Mouse (Mus musculus): ENCODE data around the gene Tmem59l. TPM values are rescaled to one million over a fixed set of nuclear protein-coding genes. Genes with fewer than 3 reads are reported as not detected.

Tmem59l gene
- polyA plus RNA-seq, 1 experiment from 2014 or later: 6.6 TPM

GRCm38 (mm10) chr8:70447639-70448420, 39.3 kb downstream of the Tmem59l start:
- peaks cover 27% of the 10 kb centered on the region for H3K36me3 ChIP-seq
- peaks cover 20% of the 10 kb centered on the region for H3K4me1 ChIP-seq
- no peak for ATAC-seq (ENCODE audit: borderline replicate concordance, extremely low read depth, low FRiP score, low TSS enrichment)
- no peaks in the 10 kb centered on the region for H3K9me3 ChIP-seq
- H3K4me3 ChIP-seq: no peak overlapping the region
- H3K4me2 ChIP-seq: no peak overlapping the region
- H3K27ac ChIP-seq: peak overlapping the region; percentile 47; the same call in 1 of the 2 replicates
- no peaks in the 10 kb centered on the region for H3K27me3 ChIP-seq
- no peak overlapping the region for H3K9ac ChIP-seq
- 57% methylated on average over 17 of the region's 19 CpGs for WGBS

DNA sequence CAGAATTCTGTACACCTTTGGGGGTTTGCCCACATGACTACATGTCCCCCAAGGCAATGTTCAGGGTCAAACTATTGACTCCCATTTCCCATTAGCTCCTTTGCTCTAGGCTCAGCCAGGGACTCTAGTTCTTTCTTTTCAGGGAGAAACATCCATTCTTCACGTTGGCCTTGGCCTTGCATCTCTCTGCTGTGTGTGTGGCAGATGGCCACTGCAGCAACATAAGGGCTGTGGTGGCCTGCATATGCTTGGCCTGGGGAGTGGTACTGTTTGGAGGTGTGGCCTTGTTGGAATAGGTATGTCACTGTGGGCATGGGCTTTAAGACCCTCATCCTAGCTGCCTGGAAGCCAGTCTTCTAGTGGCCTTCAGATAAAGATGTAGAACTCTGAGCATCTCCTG, 41.2 kb downstream of the Tmem59l start:
- 54% methylated on average over 1 of the region's 1 CpGs for WGBS
- Histone ChIP-seq H3K9ac (no peak overlapping the region), H3K4me2 (no peak overlapping the region), H3K9me3 (no peaks in the 10 kb centered on the region), H3K27me3 (no peaks in the 10 kb centered on the region), H3K36me3 (peaks cover 11% of the 10 kb centered on the region), H3K4me3 (no peak overlapping the region), H3K27ac (no peak overlapping the region), H3K4me1 (peaks cover 20% of the 10 kb centered on the region)
- no peak for ATAC-seq (ENCODE audit: borderline replicate concordance, extremely low read depth, low FRiP score, low TSS enrichment)

DNA sequence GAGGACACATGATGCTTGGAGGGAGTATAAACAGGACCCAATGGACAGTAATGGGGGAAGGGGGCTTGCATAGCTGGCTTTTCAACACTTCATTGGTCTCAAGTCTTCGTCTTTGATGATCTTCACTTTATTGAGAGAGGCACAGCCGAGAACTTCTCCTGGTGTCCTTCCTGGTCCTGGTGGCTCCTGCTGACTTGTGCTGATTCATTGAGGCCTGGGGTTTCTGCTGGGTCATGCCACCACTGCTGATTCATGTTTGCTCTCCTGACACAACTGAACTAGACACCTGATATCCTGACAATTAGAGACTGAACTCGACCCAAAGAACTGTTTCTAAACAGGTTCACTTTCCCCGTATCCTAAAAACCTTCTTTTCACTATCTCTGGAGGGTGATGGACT, 43.8 kb downstream of the Tmem59l start:
- Histone ChIP-seq H3K27me3 (no peaks in the 10 kb centered on the region), H3K9ac (no peak overlapping the region), H3K4me1 (peaks cover 23% of the 10 kb centered on the region), H3K27ac (no peak overlapping the region), H3K4me3 (no peak overlapping the region), H3K36me3 (no peaks in the 10 kb centered on the region), H3K9me3 (no peaks in the 10 kb centered on the region), H3K4me2 (no peak overlapping the region)
- 72% methylated on average over 4 of the region's 4 CpGs for WGBS
- ATAC-seq (ENCODE audit: borderline replicate concordance, extremely low read depth, low FRiP score, low TSS enrichment): no peak

DNA sequence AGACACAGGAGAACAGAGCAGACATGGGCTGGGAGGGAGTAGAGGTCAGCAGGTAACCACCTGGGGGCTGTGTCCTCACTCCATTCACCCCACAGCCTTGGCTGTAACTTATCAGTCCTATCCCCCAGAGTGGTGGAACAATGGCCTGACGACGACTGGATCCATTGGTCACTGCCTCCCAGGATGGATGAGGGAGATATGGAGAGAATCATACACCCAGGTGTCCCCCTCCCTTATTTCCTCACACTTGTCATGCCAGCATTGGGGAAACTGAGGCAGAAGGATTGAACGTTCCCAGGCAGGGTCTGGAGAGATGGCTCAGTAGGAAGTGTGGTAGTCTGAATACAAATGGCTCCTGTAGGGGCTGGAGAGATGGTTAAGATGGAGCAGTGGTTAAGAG, 45.6 kb downstream of the Tmem59l start:
- no peaks in the 10 kb centered on the region for H3K36me3 ChIP-seq
- H3K27ac ChIP-seq: no peak overlapping the region
- no peak overlapping the region for H3K4me3 ChIP-seq
- no peaks in the 10 kb centered on the region for H3K27me3 ChIP-seq
- WGBS: 69% methylated on average over 3 of the region's 3 CpGs
- H3K9ac ChIP-seq: no peak overlapping the region
- no peaks in the 10 kb centered on the region for H3K9me3 ChIP-seq
- H3K4me2 ChIP-seq: no peak overlapping the region
- peaks cover 16% of the 10 kb centered on the region for H3K4me1 ChIP-seq
- no peak for ATAC-seq (ENCODE audit: borderline replicate concordance, extremely low read depth, low FRiP score, low TSS enrichment)

- Histone ChIP-seq H3K4me3 (peak overlapping the region; percentile 68), H3K27me3 (no peaks in the 10 kb centered on the region), H3K36me3 (no peaks in the 10 kb centered on the region), H3K4me1 (peaks cover 16% of the 10 kb centered on the region), H3K9ac (no peak overlapping the region), H3K27ac (0 out of 2 replicates have a peak overlapping the region, but pooled peaks have one; percentile 59), H3K9me3 (no peaks in the 10 kb centered on the region), H3K4me2 (peak overlapping the region; percentile 84)
- WGBS: 45% methylated on average over 3 of the region's 3 CpGs
- no peak for ATAC-seq (ENCODE audit: borderline replicate concordance, extremely low read depth, low FRiP score, low TSS enrichment)
These were observed 46.9 kb downstream of the Tmem59l start for GRCm38 (mm10) chr8:70440246-70440645.

- peak overlapping the region; percentile 84 for H3K4me2 ChIP-seq
- H3K4me3 ChIP-seq: peak overlapping the region; percentile 68
- peaks cover 16% of the 10 kb centered on the region for H3K4me1 ChIP-seq
- no peak for ATAC-seq (ENCODE audit: borderline replicate concordance, extremely low read depth, low FRiP score, low TSS enrichment)
- H3K27me3 ChIP-seq: no peaks in the 10 kb centered on the region
- peak overlapping the region; percentile 43 for H3K9ac ChIP-seq
- H3K36me3 ChIP-seq: no peaks in the 10 kb centered on the region
- peak overlapping the region; percentile 59 for H3K27ac ChIP-seq
- no peaks in the 10 kb centered on the region for H3K9me3 ChIP-seq
- WGBS: 2% methylated on average over 7 of the region's 7 CpGs
These were observed 47.3 kb downstream of the Tmem59l start for GRCm38 (mm10) chr8:70439848-70440179.

GRCm38 (mm10) chr8:70439055-70439847, 47.9 kb downstream of the Tmem59l start, which contains the start of gene Crtc1:
TSS of gene Crtc1 (minus strand) at chr8:70439579.
- under 1% methylated on average over 70 of the region's 70 CpGs for WGBS
- Histone ChIP-seq H3K27me3 (no peaks in the 10 kb centered on the region), H3K27ac (peak within 1 kb of the TSS; percentile 67), H3K36me3 (no peaks in the 10 kb centered on the region), H3K9me3 (no peaks in the 10 kb centered on the region), H3K9ac (peak within 1 kb of the TSS; percentile 60), H3K4me1 (peaks cover 16% of the 10 kb centered on the region), H3K4me3 (peak within 1 kb of the TSS; percentile 68), H3K4me2 (peak within 1 kb of the TSS; percentile 94)
- ATAC-seq (ENCODE audit: borderline replicate concordance, extremely low read depth, low FRiP score, low TSS enrichment): peak; percentile 97

- no peaks in the 10 kb centered on the region for H3K36me3 ChIP-seq
- 71% methylated on average over 2 of the region's 2 CpGs for WGBS
- no peak for ATAC-seq (ENCODE audit: borderline replicate concordance, extremely low read depth, low FRiP score, low TSS enrichment)
- H3K9ac ChIP-seq: no peak overlapping the region; the same call in 1 of the 2 replicates
- H3K9me3 ChIP-seq: no peaks in the 10 kb centered on the region
- no peaks in the 10 kb centered on the region for H3K27me3 ChIP-seq
- no peak overlapping the region for H3K27ac ChIP-seq
- peaks cover 16% of the 10 kb centered on the region for H3K4me1 ChIP-seq
- H3K4me3 ChIP-seq: peak overlapping the region; percentile 68
- peak overlapping the region; percentile 94 for H3K4me2 ChIP-seq
These were observed 48.7 kb downstream of the Tmem59l start for GRCm38 (mm10) chr8:70438423-70438822.

- Histone ChIP-seq H3K9me3 (no peaks in the 10 kb centered on the region), H3K4me1 (peaks cover 14% of the 10 kb centered on the region), H3K36me3 (no peaks in the 10 kb centered on the region), H3K27ac (no peak overlapping the region), H3K9ac (no peak overlapping the region), H3K27me3 (no peaks in the 10 kb centered on the region), H3K4me3 (no peak overlapping the region), H3K4me2 (no peak overlapping the region)
- no peak for ATAC-seq (ENCODE audit: borderline replicate concordance, extremely low read depth, low FRiP score, low TSS enrichment)
- WGBS: 89% methylated on average over 5 of the region's 5 CpGs
These were observed 52.0 kb downstream of the Tmem59l start for GRCm38 (mm10) chr8:70435156-70435555.

Other genes with a start within 250 kb of the Tmem59l start
- gene Homer3, start 204.5 kb downstream of the Tmem59l start, polyA plus RNA-seq (2015; fragmentation: Nextera tagmentation; extraction: Ambion mirVana): 70.4 and 73.0 TPM in 2 replicates
- 46.0 and 48.0 TPM in 2 replicates for gene Ddx49, start 184.9 kb downstream of the Tmem59l start, polyA plus RNA-seq (2015; fragmentation: Nextera tagmentation; extraction: Ambion mirVana)
- 332 and 336 TPM in 2 replicates for gene Cope, start 184.8 kb downstream of the Tmem59l start, polyA plus RNA-seq (2015; fragmentation: Nextera tagmentation; extraction: Ambion mirVana)
- 3.1 and 3.3 TPM in 2 replicates for gene Cers1, start 171.6 kb downstream of the Tmem59l start, polyA plus RNA-seq (2015; fragmentation: Nextera tagmentation; extraction: Ambion mirVana)
- gene Gdf1, start 157.5 kb downstream of the Tmem59l start, polyA plus RNA-seq (2015; fragmentation: Nextera tagmentation; extraction: Ambion mirVana): 1.0 TPM in 2 replicates
- 17.3 and 19.6 TPM in 2 replicates for gene Upf1, start 134.1 kb downstream of the Tmem59l start, polyA plus RNA-seq (2015; fragmentation: Nextera tagmentation; extraction: Ambion mirVana)
- 0.46 and 0.70 TPM in 2 replicates for gene Comp, start 113.8 kb downstream of the Tmem59l start, polyA plus RNA-seq (2015; fragmentation: Nextera tagmentation; extraction: Ambion mirVana)
- 14.2 and 17.6 TPM in 2 replicates for gene Crtc1, start 47.8 kb downstream of the Tmem59l start, polyA plus RNA-seq (2015; fragmentation: Nextera tagmentation; extraction: Ambion mirVana)
- gene Klhl26, start 10.4 kb downstream of the Tmem59l start, polyA plus RNA-seq (2015; fragmentation: Nextera tagmentation; extraction: Ambion mirVana): 26.2 and 27.1 TPM in 2 replicates
- gene Crlf1, start 5.8 kb upstream of the Tmem59l start, polyA plus RNA-seq (2015; fragmentation: Nextera tagmentation; extraction: Ambion mirVana): 181 and 186 TPM in 2 replicates
- 120 and 122 TPM in 2 replicates for gene Rex1bd, start 19.4 kb upstream of the Tmem59l start, polyA plus RNA-seq (2015; fragmentation: Nextera tagmentation; extraction: Ambion mirVana)
- gene Uba52, start 23.4 kb upstream of the Tmem59l start, polyA plus RNA-seq (2015; fragmentation: Nextera tagmentation; extraction: Ambion mirVana): 909 and 953 TPM in 2 replicates
- 307 and 313 TPM in 2 replicates for gene Fkbp8, start 40.4 kb upstream of the Tmem59l start, polyA plus RNA-seq (2015; fragmentation: Nextera tagmentation; extraction: Ambion mirVana)
- 50.0 and 54.4 TPM in 2 replicates for gene Kxd1, start 40.6 kb upstream of the Tmem59l start, polyA plus RNA-seq (2015; fragmentation: Nextera tagmentation; extraction: Ambion mirVana)
- 17.2 and 17.5 TPM in 2 replicates for gene Ell, start 52.1 kb upstream of the Tmem59l start, polyA plus RNA-seq (2015; fragmentation: Nextera tagmentation; extraction: Ambion mirVana)
- gene Isyna1, start 107.0 kb upstream of the Tmem59l start, polyA plus RNA-seq (2015; fragmentation: Nextera tagmentation; extraction: Ambion mirVana): 134 TPM in 2 replicates
- 111 and 122 TPM in 2 replicates for gene Ssbp4, start 121.5 kb upstream of the Tmem59l start, polyA plus RNA-seq (2015; fragmentation: Nextera tagmentation; extraction: Ambion mirVana)
- 1.9 and 2.5 TPM in 2 replicates for gene Lrrc25, start 128.8 kb upstream of the Tmem59l start, polyA plus RNA-seq (2015; fragmentation: Nextera tagmentation; extraction: Ambion mirVana)
- gene Gdf15, start 145.1 kb upstream of the Tmem59l start, polyA plus RNA-seq (2015; fragmentation: Nextera tagmentation; extraction: Ambion mirVana): 0.31 and 0.45 TPM in 2 replicates
- gene Pgpep1, start 173.0 kb upstream of the Tmem59l start, polyA plus RNA-seq (2015; fragmentation: Nextera tagmentation; extraction: Ambion mirVana): 38.5 and 47.7 TPM in 2 replicates
- gene Lsm4, start 185.9 kb upstream of the Tmem59l start, polyA plus RNA-seq (2015; fragmentation: Nextera tagmentation; extraction: Ambion mirVana): 268 and 320 TPM in 2 replicates
- 49.7 TPM in 2 replicates for gene Jund, start 211.6 kb upstream of the Tmem59l start, polyA plus RNA-seq (2015; fragmentation: Nextera tagmentation; extraction: Ambion mirVana)
- 0.02 TPM in 1 of 2 replicates, not detected in the other for gene Iqcn, start 216.1 kb upstream of the Tmem59l start, polyA plus RNA-seq (2015; fragmentation: Nextera tagmentation; extraction: Ambion mirVana)
- not detected in 2 replicates for gene Gm3336, start 231.2 kb upstream of the Tmem59l start, polyA plus RNA-seq (2015; fragmentation: Nextera tagmentation; extraction: Ambion mirVana)
- gene Pde4c, start 236.4 kb upstream of the Tmem59l start, polyA plus RNA-seq (2015; fragmentation: Nextera tagmentation; extraction: Ambion mirVana): 0.08 and 0.16 TPM in 2 replicates

Measured in lung, embryonic 15.5 days (tissue).